Mouse (Mus musculus): ENCODE results near the gene Gpc5. TPM values are rescaled to one million over a fixed set of nuclear protein-coding genes. Genes with fewer than 3 reads are reported as not detected.

Gpc5 gene
- polyA plus RNA-seq, 1 experiment: not detected

GRCm38 (mm10) chr14:115679875-115680274 lies 587.9 kb downstream of the Gpc5 start:
- TF ChIP-seq POLR2A (IDR thresholded peaks at IDR 0.05; ENCODE audit: low read depth, low read length) (no peak), CTCF (IDR thresholded peaks at IDR 0.05; ENCODE audit: borderline replicate concordance, insufficient read depth, low read length) (no peak)
- Histone ChIP-seq H3K4me1 (ENCODE audit: control insufficient read depth, insufficient read depth, low read length) (no peaks in the 10 kb centered on the region), H3K4me3 (ENCODE audit: insufficient read depth, low read length) (no peak overlapping the region), H3K27ac (ENCODE audit: insufficient read depth, low read length) (no peak overlapping the region)

- H3K4me1 ChIP-seq (ENCODE audit: control insufficient read depth, insufficient read depth, low read length): no peaks in the 10 kb centered on the region
- TF ChIP-seq POLR2A (IDR thresholded peaks at IDR 0.05; ENCODE audit: low read depth, low read length): no peak
- TF ChIP-seq CTCF (IDR thresholded peaks at IDR 0.05; ENCODE audit: borderline replicate concordance, insufficient read depth, low read length): no peak
- H3K4me3 ChIP-seq (ENCODE audit: insufficient read depth, low read length): no peak overlapping the region
- no peak overlapping the region for H3K27ac ChIP-seq (ENCODE audit: insufficient read depth, low read length)
These were observed 654.0 kb downstream of the Gpc5 start for GRCm38 (mm10) chr14:115746013-115746412.

GRCm38 (mm10) chr14:115760241-115760640 lies 668.2 kb downstream of the Gpc5 start:
- H3K4me3 ChIP-seq (ENCODE audit: insufficient read depth, low read length): no peak overlapping the region
- no peak overlapping the region for H3K27ac ChIP-seq (ENCODE audit: insufficient read depth, low read length)
- no peaks in the 10 kb centered on the region for H3K4me1 ChIP-seq (ENCODE audit: control insufficient read depth, insufficient read depth, low read length)
- TF ChIP-seq POLR2A (IDR thresholded peaks at IDR 0.05; ENCODE audit: low read depth, low read length) (no peak), CTCF (IDR thresholded peaks at IDR 0.05; ENCODE audit: borderline replicate concordance, insufficient read depth, low read length) (no peak)

- TF ChIP-seq CTCF (IDR thresholded peaks at IDR 0.05; ENCODE audit: borderline replicate concordance, insufficient read depth, low read length) (no peak), POLR2A (IDR thresholded peaks at IDR 0.05; ENCODE audit: low read depth, low read length) (no peak)
- no peaks in the 10 kb centered on the region for H3K4me1 ChIP-seq (ENCODE audit: control insufficient read depth, insufficient read depth, low read length)
- H3K4me3 ChIP-seq (ENCODE audit: insufficient read depth, low read length): no peak overlapping the region
- H3K27ac ChIP-seq (ENCODE audit: insufficient read depth, low read length): no peak overlapping the region
These were observed 687.6 kb downstream of the Gpc5 start for GRCm38 (mm10) chr14:115779382-115780177.

GRCm38 (mm10) chr14:115804751-115805150 lies 712.7 kb downstream of the Gpc5 start:
- TF ChIP-seq POLR2A (IDR thresholded peaks at IDR 0.05; ENCODE audit: low read depth, low read length) (no peak), CTCF (IDR thresholded peaks at IDR 0.05; ENCODE audit: borderline replicate concordance, insufficient read depth, low read length) (no peak)
- Histone ChIP-seq H3K4me1 (ENCODE audit: control insufficient read depth, insufficient read depth, low read length) (no peaks in the 10 kb centered on the region), H3K27ac (ENCODE audit: insufficient read depth, low read length) (no peak overlapping the region), H3K4me3 (ENCODE audit: insufficient read depth, low read length) (no peak overlapping the region)

GRCm38 (mm10) chr14:115819021-115819420 lies 727.0 kb downstream of the Gpc5 start:
- TF ChIP-seq POLR2A (IDR thresholded peaks at IDR 0.05; ENCODE audit: low read depth, low read length) (no peak), CTCF (IDR thresholded peaks at IDR 0.05; ENCODE audit: borderline replicate concordance, insufficient read depth, low read length) (no peak)
- Histone ChIP-seq H3K4me1 (ENCODE audit: control insufficient read depth, insufficient read depth, low read length) (no peaks in the 10 kb centered on the region), H3K27ac (ENCODE audit: insufficient read depth, low read length) (no peak overlapping the region), H3K4me3 (ENCODE audit: insufficient read depth, low read length) (no peak overlapping the region)

GRCm38 (mm10) chr14:115821657-115822056 lies 729.6 kb downstream of the Gpc5 start:
- Histone ChIP-seq H3K4me3 (ENCODE audit: insufficient read depth, low read length) (no peak overlapping the region), H3K27ac (ENCODE audit: insufficient read depth, low read length) (no peak overlapping the region), H3K4me1 (ENCODE audit: control insufficient read depth, insufficient read depth, low read length) (no peaks in the 10 kb centered on the region)
- TF ChIP-seq POLR2A (IDR thresholded peaks at IDR 0.05; ENCODE audit: low read depth, low read length): no peak
- no peak for TF ChIP-seq CTCF (IDR thresholded peaks at IDR 0.05; ENCODE audit: borderline replicate concordance, insufficient read depth, low read length)

GRCm38 (mm10) chr14:115830485-115830884 lies 738.5 kb downstream of the Gpc5 start:
- no peak for TF ChIP-seq POLR2A (IDR thresholded peaks at IDR 0.05; ENCODE audit: low read depth, low read length)
- TF ChIP-seq CTCF (IDR thresholded peaks at IDR 0.05; ENCODE audit: borderline replicate concordance, insufficient read depth, low read length): no peak
- H3K4me1 ChIP-seq (ENCODE audit: control insufficient read depth, insufficient read depth, low read length): no peaks in the 10 kb centered on the region
- H3K4me3 ChIP-seq (ENCODE audit: insufficient read depth, low read length): no peak overlapping the region
- no peak overlapping the region for H3K27ac ChIP-seq (ENCODE audit: insufficient read depth, low read length)

- Histone ChIP-seq H3K4me1 (ENCODE audit: control insufficient read depth, insufficient read depth, low read length) (no peaks in the 10 kb centered on the region), H3K27ac (ENCODE audit: insufficient read depth, low read length) (no peak overlapping the region), H3K4me3 (ENCODE audit: insufficient read depth, low read length) (no peak overlapping the region)
- peak; percentile 81; the same call in 1 of the 2 replicates for TF ChIP-seq CTCF (IDR thresholded peaks at IDR 0.05; ENCODE audit: borderline replicate concordance, insufficient read depth, low read length)
- no peak for TF ChIP-seq POLR2A (IDR thresholded peaks at IDR 0.05; ENCODE audit: low read depth, low read length)
These were observed 739.3 kb downstream of the Gpc5 start for GRCm38 (mm10) chr14:115831219-115831755.

Measured in embryonic fibroblast, embryonic 13.5 days (primary cell).